Mouse (Mus musculus): Measurements from ENCODE around the gene Tedc1. TPM values are rescaled to one million over a fixed set of nuclear protein-coding genes. Genes with fewer than 3 reads are reported as not detected.

Gene Tedc1
- polyA plus RNA-seq, 1 experiment from 2014 or later = 28.1 TPM

DNA sequence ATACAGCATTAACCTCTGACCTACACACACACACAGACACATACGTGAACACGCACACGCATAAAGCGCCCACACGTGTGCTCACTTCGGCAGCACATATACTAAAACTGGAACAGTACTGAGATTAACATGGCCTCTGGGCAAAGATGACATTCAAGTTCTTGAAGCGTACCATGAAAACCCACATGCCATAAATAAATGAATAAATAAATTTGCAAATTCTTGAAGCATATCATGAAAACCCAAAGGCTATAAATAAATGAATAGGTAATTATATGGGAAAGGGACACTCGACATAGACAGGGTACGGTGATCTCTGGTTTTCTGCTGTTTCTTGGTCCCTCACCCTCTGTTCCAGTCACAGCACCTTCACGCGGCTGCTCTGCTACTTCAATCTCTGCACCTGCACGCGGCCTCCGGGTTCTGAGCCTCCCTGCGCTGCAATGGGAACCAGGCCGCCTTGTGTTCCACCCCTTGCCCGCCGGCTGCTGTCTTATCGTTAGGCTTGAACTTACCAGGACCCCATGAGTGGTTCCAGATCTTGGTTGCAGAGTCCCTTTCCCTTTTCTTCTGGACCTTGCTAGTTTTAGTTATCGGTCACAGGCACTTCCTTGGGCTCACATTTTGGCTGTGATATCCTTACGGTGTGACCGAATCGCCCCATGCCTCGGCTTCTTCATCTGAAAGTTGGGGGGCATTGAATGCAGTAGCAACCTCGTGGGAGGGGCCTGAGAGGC lies 58.0 kb downstream of the Tedc1 start:
- Histone ChIP-seq H3K4me2 (ENCODE audit: low read depth, low read length) (no peak overlapping the region), H3K4me1 (ENCODE audit: control insufficient read depth, insufficient read depth, low read length) (no peaks in the 10 kb centered on the region), H3K9me3 (replicated peaks; ENCODE audit: control insufficient read depth, low read length) (no peaks in the 10 kb centered on the region), H3K27me3 (ENCODE audit: control insufficient read depth, insufficient read depth, low read length) (no peaks in the 10 kb centered on the region), H3K4me3 (ENCODE audit: low read length) (no peak overlapping the region), H3K27ac (ENCODE audit: low read length) (no peak overlapping the region), H3K36me3 (ENCODE audit: control insufficient read depth, insufficient read depth) (no peaks in the 10 kb centered on the region), H3K9ac (ENCODE audit: low read length) (no peak overlapping the region)
- no peak for ATAC-seq (replicated peaks; ENCODE audit: extremely low read depth, insufficient read depth, low FRiP score)
- WGBS = 82% methylated on average over 25 of the region's 25 CpGs

DNA sequence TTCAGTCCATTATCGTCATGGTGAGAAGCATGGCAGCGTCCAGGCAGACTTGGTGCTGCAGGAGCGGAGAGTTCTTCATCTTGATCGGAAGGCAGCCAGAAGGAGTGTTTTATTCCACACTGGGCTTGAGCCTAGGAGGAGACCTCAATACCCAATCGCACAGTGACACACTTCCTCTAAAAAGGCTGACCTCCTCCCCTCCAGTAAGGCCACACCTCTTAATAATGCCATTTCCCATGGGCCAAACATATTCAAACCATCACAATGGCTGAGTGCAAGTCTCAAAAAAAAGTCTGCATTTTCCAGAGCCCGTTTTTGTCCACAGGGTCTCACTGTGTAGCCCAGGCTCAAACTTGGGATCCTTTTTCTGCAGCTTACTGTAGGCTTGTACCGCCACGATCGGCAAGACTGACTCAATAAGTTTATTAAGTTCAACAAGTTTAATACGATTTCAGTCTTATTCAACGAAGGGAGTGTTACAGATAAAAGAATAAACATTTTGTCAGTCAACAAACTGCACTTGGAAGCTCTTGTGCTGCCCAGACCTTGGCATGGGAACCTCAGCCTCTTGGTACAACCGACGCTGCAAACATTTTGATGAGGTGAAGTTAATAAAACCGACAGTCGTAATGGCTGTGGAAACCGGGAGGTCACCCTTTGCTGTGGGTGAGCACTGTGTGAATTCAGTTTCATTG lies 58.9 kb downstream of the Tedc1 start:
- Histone ChIP-seq H3K9ac (ENCODE audit: low read length) (no peak overlapping the region), H3K4me3 (ENCODE audit: low read length) (no peak overlapping the region), H3K27ac (ENCODE audit: low read length) (no peak overlapping the region), H3K9me3 (replicated peaks; ENCODE audit: control insufficient read depth, low read length) (no peaks in the 10 kb centered on the region), H3K27me3 (ENCODE audit: control insufficient read depth, insufficient read depth, low read length) (no peaks in the 10 kb centered on the region), H3K4me2 (ENCODE audit: low read depth, low read length) (no peak overlapping the region), H3K36me3 (ENCODE audit: control insufficient read depth, insufficient read depth) (no peaks in the 10 kb centered on the region), H3K4me1 (ENCODE audit: control insufficient read depth, insufficient read depth, low read length) (no peaks in the 10 kb centered on the region)
- WGBS = 77% methylated on average over 16 of the region's 16 CpGs
- no peak for ATAC-seq (replicated peaks; ENCODE audit: extremely low read depth, insufficient read depth, low FRiP score)

Other genes with a start within 250 kb of the Tedc1 start
- 4.0 and 5.4 TPM in 2 replicates for gene Jag2, start 226.6 kb upstream of the Tedc1 start, polyA plus RNA-seq (2015; fragmentation: Nextera tagmentation; extraction: Ambion mirVana)
- gene Nudt14, start 214.3 kb upstream of the Tedc1 start, polyA plus RNA-seq (2015; fragmentation: Nextera tagmentation; extraction: Ambion mirVana) = 36.0 and 43.3 TPM in 2 replicates
- 26.0 and 26.1 TPM in 2 replicates for gene Btbd6, start 179.9 kb upstream of the Tedc1 start, polyA plus RNA-seq (2015; fragmentation: Nextera tagmentation; extraction: Ambion mirVana)
- 38.3 and 42.6 TPM in 2 replicates for gene Brf1, start 155.7 kb upstream of the Tedc1 start, polyA plus RNA-seq (2015; fragmentation: Nextera tagmentation; extraction: Ambion mirVana)
- 7.0 and 8.2 TPM in 2 replicates for gene Pacs2, start 141.9 kb upstream of the Tedc1 start, polyA plus RNA-seq (2015; fragmentation: Nextera tagmentation; extraction: Ambion mirVana)
- gene Tex22, start 81.9 kb upstream of the Tedc1 start, polyA plus RNA-seq (2015; fragmentation: Nextera tagmentation; extraction: Ambion mirVana) = not detected in 2 replicates
- gene Mta1, start 58.1 kb upstream of the Tedc1 start, polyA plus RNA-seq (2015; fragmentation: Nextera tagmentation; extraction: Ambion mirVana) = 10.8 and 12.1 TPM in 2 replicates
- gene Crip2, start 16.2 kb upstream of the Tedc1 start, polyA plus RNA-seq (2015; fragmentation: Nextera tagmentation; extraction: Ambion mirVana) = 1,743 and 2,017 TPM in 2 replicates
- gene Crip1, start 10.1 kb upstream of the Tedc1 start, polyA plus RNA-seq (2015; fragmentation: Nextera tagmentation; extraction: Ambion mirVana) = 719 and 763 TPM in 2 replicates
- gene Tmem121, start 29.5 kb downstream of the Tedc1 start, polyA plus RNA-seq (2015; fragmentation: Nextera tagmentation; extraction: Ambion mirVana) = 5.5 and 7.8 TPM in 2 replicates

Data from heart, embryonic 16.5 days (tissue).